Mouse (Mus musculus) embryonic stem cell, embryonic (primary cell): Measurements from ENCODE around the gene Olfr1321.

ENCODE experiments used
- CTCF ChIA-PET, 4 experiments: fragments of 300-600 bp in 2 of 4; fragments of 350-600 bp in 2 of 4; sonication (Branson Sonifier 250); formaldehyde crosslinking; loops; one replicate each; lab custom pipeline; 2022; ENCODE audit warnings: inconsistent platforms in 2 of 4; lab: Charles Lee
- POLR2A ChIA-PET, 4 experiments: fragments of 300-600 bp in 2 of 4; fragments of 350-600 bp in 2 of 4; sonication (Branson Sonifier 250); formaldehyde crosslinking; loops; one replicate each; lab custom pipeline; 2022; ENCODE audit warnings: antibody characterized with exemption in 4 of 4, inconsistent platforms in 1 of 4; lab: Charles Lee

Olfr1321 gene

GRCm38 (mm10) chrX:49734959-49735358, at the start of gene Olfr1321:
Olfr1321 (minus strand) TSS chrX:49735059.
- POLR2A ChIA-PET: no interaction called here
- CTCF ChIA-PET: no interaction called here

GRCm38 (mm10) chrX:49770828-49771227, 36.0 kb upstream of the Olfr1321 start:
- CTCF ChIA-PET: interaction anchor here in 1 of 4 experiments (0.6 kb wide), 1 partner anchor 41 kb away, joined by 3 read pairs; no protein-coding TSS in a partner anchor
- POLR2A ChIA-PET: interaction anchor here in 1 of 4 experiments (0.7 kb wide), 1 partner anchor 67 kb away, joined by 3 read pairs; no protein-coding TSS in a partner anchor

- ChIA-PET CTCF (no interaction called here), POLR2A (no interaction called here)
Observed at GRCm38 (mm10) chrX:49745192-49745591, 10.3 kb upstream of the Olfr1321 start.
